Mouse (Mus musculus) midbrain, embryonic 15.5 days (tissue): Measurements from ENCODE around the gene Cyp2f2. TPM values are rescaled to one million over a fixed set of nuclear protein-coding genes. Genes with fewer than 3 reads are reported as not detected.
A peak's percentile ranks its signal among the peaks of the same experiment; 100 is the strongest.

Experiments
- ATAC-seq: fragments of 200-750 bp; cut with Nextera tagmentation; replicated peaks from 2 replicates; pipeline ENCODE4 v1.8.0; 2017; ENCODE audit warnings: moderate TSS enrichment
- H3K27ac ChIP-seq: fragments of 300-500 bp; sonication (generic); 2 replicates; pipeline ENCODE4 v1.5.1; 2015; ENCODE audit warnings: mild to moderate bottlenecking, inconsistent platforms
- H3K27me3 ChIP-seq: fragments of 300-500 bp; sonication (generic); replicated peaks from 2 replicates; pipeline ENCODE4 v1.6.1; 2015; ENCODE audit warnings: inconsistent platforms
- H3K36me3 ChIP-seq: fragments of 300-500 bp; sonication (generic); replicated peaks from 2 replicates; pipeline ENCODE4 v1.6.1; 2015; ENCODE audit warnings: inconsistent platforms
- H3K4me1 ChIP-seq: fragments of 300-500 bp; sonication (generic); 2 replicates; pipeline ENCODE4 v1.6.1; 2015; ENCODE audit warnings: inconsistent platforms
- H3K4me2 ChIP-seq: fragments of 300-500 bp; sonication (generic); 2 replicates; pipeline ENCODE4 v1.6.1; 2015; ENCODE audit warnings: inconsistent platforms, mild to moderate bottlenecking, moderate library complexity
- H3K4me3 ChIP-seq: fragments of 300-500 bp; sonication (generic); 2 replicates; pipeline ENCODE4 v1.5.1; 2015; ENCODE audit warnings: mild to moderate bottlenecking, inconsistent platforms
- H3K9ac ChIP-seq: fragments of 300-500 bp; sonication (generic); 2 replicates; pipeline ENCODE4 v1.6.1; 2015; ENCODE audit warnings: mild to moderate bottlenecking, inconsistent platforms
- H3K9me3 ChIP-seq: fragments of 300-500 bp; sonication (generic); 2 replicates; pipeline ENCODE4 v1.6.1; 2016; ENCODE audit warnings: inconsistent platforms
- WGBS: fragments of 180-500 bp; shearing (Covaris S2); methylation state at CpG from one replicate; pipeline ENCODE4 v1.1.7; 2015; ENCODE audit warnings: mixed read lengths; 5-methylcytosine and 5-hydroxymethylcytosine counted together
- polyA plus RNA-seq: library from polyadenylated mRNA; unstranded; fragments of >200 nt; fragmentation: Nextera tagmentation; extraction: Ambion mirVana; gene quantifications from 2 replicates; pipeline ENCODE4 v1.2.1, GENCODE M21; 2015

The Cyp2f2 gene
- polyA plus RNA-seq, 1 experiment from 2014 or later: 0.09 TPM

- Histone ChIP-seq H3K4me1 (peaks cover 47% of the 10 kb centered on the region), H3K27ac (no peak overlapping the region), H3K9me3 (no peaks in the 10 kb centered on the region), H3K9ac (no peak overlapping the region), H3K27me3 (no peaks in the 10 kb centered on the region), H3K36me3 (peaks cover 9% of the 10 kb centered on the region), H3K4me3 (no peak overlapping the region), H3K4me2 (no peak overlapping the region)
- 94% methylated on average over 6 of the region's 6 CpGs for WGBS
- no peak for ATAC-seq
Measured at GRCm38 (mm10) chr7:27159256-27159655, 39.5 kb downstream of the Cyp2f2 start.

- Histone ChIP-seq H3K4me3 (no peak overlapping the region), H3K27me3 (no peaks in the 10 kb centered on the region), H3K9ac (no peak overlapping the region), H3K27ac (peak overlapping the region; percentile 49; the same call in 1 of the 2 replicates), H3K4me1 (peaks cover 54% of the 10 kb centered on the region), H3K36me3 (peaks cover 9% of the 10 kb centered on the region), H3K4me2 (peak overlapping the region; percentile 4; the same call in 1 of the 2 replicates), H3K9me3 (no peaks in the 10 kb centered on the region)
- peak; percentile 86 for ATAC-seq
- WGBS: 13% methylated on average over 8 of the region's 8 CpGs
Measured at GRCm38 (mm10) chr7:27159882-27160281, 40.2 kb downstream of the Cyp2f2 start.

DNA sequence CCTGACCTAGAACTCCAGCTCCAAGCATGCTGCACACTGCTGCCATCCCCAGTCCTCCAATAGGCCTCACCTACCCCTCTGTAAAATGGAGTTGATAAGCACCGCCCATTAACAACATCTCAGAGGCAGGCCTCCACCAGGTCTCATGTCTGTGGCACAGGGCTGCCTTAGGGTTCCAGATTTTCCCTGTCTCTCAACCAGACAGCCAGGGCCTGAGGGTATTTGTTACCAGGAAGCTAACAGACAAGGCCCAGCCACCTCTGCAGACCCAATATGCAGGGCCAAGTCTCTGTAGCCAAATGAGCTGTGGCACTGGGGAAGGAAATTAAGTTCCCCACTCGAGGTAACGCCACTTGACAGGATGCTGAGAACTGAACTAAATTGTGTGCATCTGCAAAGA, 41.2 kb downstream of the Cyp2f2 start:
- no peak overlapping the region for H3K27ac ChIP-seq
- ATAC-seq: no peak
- no peak overlapping the region for H3K4me2 ChIP-seq
- H3K9me3 ChIP-seq: no peaks in the 10 kb centered on the region
- no peaks in the 10 kb centered on the region for H3K27me3 ChIP-seq
- peaks cover 63% of the 10 kb centered on the region for H3K4me1 ChIP-seq
- no peak overlapping the region for H3K9ac ChIP-seq
- H3K36me3 ChIP-seq: peaks cover 9% of the 10 kb centered on the region
- WGBS: 85% methylated on average over 3 of the region's 3 CpGs
- H3K4me3 ChIP-seq: no peak overlapping the region

DNA sequence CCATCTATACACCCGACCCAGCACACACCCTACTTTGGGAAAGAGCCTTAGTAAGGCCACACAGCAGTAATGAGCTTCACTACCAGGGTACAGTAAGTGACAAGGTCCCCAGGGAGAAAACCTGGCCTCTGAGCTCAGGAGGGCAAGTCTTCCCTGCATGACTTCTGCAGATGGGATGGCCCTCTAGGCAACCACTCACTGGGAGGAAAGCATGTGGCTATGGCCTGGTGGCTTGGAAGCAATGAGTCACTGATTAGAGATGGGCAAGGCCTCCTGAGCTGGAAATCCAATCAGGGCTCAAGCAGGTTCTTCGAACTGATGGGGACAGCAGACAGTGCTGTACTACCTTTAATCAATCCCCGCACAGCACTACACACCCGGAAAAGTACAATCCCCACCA, 42.0 kb downstream of the Cyp2f2 start:
- peaks cover 63% of the 10 kb centered on the region for H3K4me1 ChIP-seq
- no peak overlapping the region for H3K4me3 ChIP-seq
- no peak overlapping the region for H3K4me2 ChIP-seq
- WGBS: 88% methylated on average over 4 of the region's 4 CpGs
- H3K27me3 ChIP-seq: no peaks in the 10 kb centered on the region
- no peak for ATAC-seq
- no peak overlapping the region for H3K27ac ChIP-seq
- no peaks in the 10 kb centered on the region for H3K9me3 ChIP-seq
- no peak overlapping the region for H3K9ac ChIP-seq
- H3K36me3 ChIP-seq: peaks cover 9% of the 10 kb centered on the region

DNA sequence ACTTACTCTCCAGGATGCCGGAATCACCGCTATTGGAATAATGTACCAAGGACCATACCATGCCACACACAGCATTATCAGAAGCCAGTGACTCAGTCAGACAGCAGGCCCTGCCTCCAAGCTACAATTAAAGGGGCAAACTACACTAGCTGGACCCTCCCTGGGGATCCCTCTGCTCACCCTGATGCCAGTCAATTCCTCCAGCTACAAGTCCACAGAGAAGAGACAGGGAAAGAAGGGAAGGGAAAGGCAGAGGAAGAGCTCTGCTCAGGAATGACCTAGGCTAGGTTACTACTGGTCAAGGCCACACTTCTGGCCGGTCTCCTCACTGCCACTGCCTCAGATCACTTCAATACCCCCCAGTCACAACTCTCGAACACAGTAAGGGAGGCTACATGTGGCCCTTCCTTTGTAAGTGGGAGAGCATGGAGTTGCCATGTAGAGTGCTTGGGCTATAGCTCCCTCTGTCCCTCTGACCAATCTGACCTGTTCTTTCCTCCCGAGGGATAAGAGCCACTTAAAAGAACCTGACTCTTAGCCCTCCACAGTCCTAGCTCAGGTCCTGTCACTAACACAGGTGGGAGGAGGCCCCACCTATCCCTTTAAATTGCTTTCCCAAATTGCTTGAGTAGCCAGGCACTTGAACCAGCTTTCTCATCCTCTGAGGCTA, 43.2 kb downstream of the Cyp2f2 start:
- WGBS: 83% methylated on average over 5 of the region's 5 CpGs
- Histone ChIP-seq H3K27ac (no peak overlapping the region), H3K27me3 (no peaks in the 10 kb centered on the region), H3K4me2 (peak overlapping the region; percentile 90), H3K9me3 (no peaks in the 10 kb centered on the region), H3K9ac (peak overlapping the region; percentile 29; the same call in 1 of the 2 replicates), H3K36me3 (peaks cover 9% of the 10 kb centered on the region), H3K4me1 (peaks cover 73% of the 10 kb centered on the region), H3K4me3 (peak overlapping the region; percentile 0; the same call in 1 of the 2 replicates)
- ATAC-seq: no peak

DNA sequence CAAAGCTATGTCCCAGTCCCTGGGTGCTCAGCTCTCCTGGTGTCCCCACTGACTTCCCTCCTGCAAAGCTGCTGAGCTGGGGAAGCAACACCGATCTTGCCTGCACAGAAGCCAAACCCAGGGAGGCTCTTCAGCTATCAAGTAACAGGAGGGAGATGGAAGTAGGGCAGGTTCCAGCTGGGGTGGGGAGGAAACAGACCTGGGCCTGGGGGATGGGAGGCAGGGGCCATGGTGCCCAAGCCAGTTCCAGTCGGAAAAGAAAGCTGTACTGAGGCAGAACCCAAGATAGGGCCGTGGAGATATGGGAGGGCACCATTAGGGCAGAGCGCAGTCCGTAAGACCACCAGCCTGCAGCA, 43.7 kb downstream of the Cyp2f2 start:
- H3K4me2 ChIP-seq: peak overlapping the region; percentile 90
- H3K9me3 ChIP-seq: no peaks in the 10 kb centered on the region
- 79% methylated on average over 5 of the region's 5 CpGs for WGBS
- no peak overlapping the region for H3K27ac ChIP-seq
- H3K27me3 ChIP-seq: no peaks in the 10 kb centered on the region
- H3K36me3 ChIP-seq: peaks cover 7% of the 10 kb centered on the region
- no peak for ATAC-seq
- peaks cover 73% of the 10 kb centered on the region for H3K4me1 ChIP-seq
- peak overlapping the region; percentile 0; the same call in 1 of the 2 replicates for H3K4me3 ChIP-seq
- H3K9ac ChIP-seq: peak overlapping the region; percentile 29; the same call in 1 of the 2 replicates

GRCm38 (mm10) chr7:27164112-27164947, 44.6 kb downstream of the Cyp2f2 start:
- Histone ChIP-seq H3K27me3 (no peaks in the 10 kb centered on the region), H3K36me3 (no peaks in the 10 kb centered on the region), H3K4me1 (peaks cover 73% of the 10 kb centered on the region), H3K9ac (peak overlapping the region; percentile 29), H3K4me2 (peak overlapping the region; percentile 90), H3K27ac (no peak overlapping the region), H3K4me3 (peak overlapping the region; percentile 85), H3K9me3 (no peaks in the 10 kb centered on the region)
- whole genome bisulfite sequencing: 83% methylated on average over 33 of the region's 33 CpGs
- no peak for ATAC-seq

GRCm38 (mm10) chr7:27165007-27165655, 45.4 kb downstream of the Cyp2f2 start:
- Histone ChIP-seq H3K4me2 (peak overlapping the region; percentile 90), H3K4me3 (peak overlapping the region; percentile 85), H3K36me3 (no peaks in the 10 kb centered on the region), H3K4me1 (peaks cover 67% of the 10 kb centered on the region), H3K9me3 (no peaks in the 10 kb centered on the region), H3K27ac (peak overlapping the region; percentile 99), H3K27me3 (no peaks in the 10 kb centered on the region), H3K9ac (peak overlapping the region; percentile 90)
- ATAC-seq: peak; percentile 18
- WGBS: 73% methylated on average over 23 of the region's 23 CpGs

DNA sequence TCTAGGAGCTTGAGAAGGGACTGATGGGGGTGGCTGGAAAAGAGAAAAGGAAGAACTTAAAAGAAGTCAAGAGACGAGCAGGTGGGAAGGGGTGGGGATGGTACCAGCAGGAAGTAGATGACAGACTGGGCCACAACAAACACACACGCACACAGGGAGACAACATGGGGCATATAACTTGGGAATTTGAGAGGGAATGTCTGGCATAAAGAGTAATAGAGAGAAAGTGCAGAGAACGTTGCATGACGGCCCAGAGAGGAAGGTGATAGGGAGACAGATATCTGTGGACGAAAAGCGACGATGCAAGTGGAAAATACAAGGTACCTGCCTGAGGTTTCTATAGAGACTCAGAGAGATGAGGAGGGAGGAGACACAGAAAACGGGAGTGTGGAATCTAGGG, 46.0 kb downstream of the Cyp2f2 start:
- no peaks in the 10 kb centered on the region for H3K9me3 ChIP-seq
- peak overlapping the region; percentile 90 for H3K4me2 ChIP-seq
- peak; percentile 0; the same call in 1 of the 2 replicates for ATAC-seq
- 1% methylated on average over 8 of the region's 8 CpGs for WGBS
- H3K27ac ChIP-seq: peak overlapping the region; percentile 99
- no peaks in the 10 kb centered on the region for H3K36me3 ChIP-seq
- peaks cover 61% of the 10 kb centered on the region for H3K4me1 ChIP-seq
- H3K4me3 ChIP-seq: peak overlapping the region; percentile 85
- H3K27me3 ChIP-seq: no peaks in the 10 kb centered on the region
- H3K9ac ChIP-seq: peak overlapping the region; percentile 90

DNA sequence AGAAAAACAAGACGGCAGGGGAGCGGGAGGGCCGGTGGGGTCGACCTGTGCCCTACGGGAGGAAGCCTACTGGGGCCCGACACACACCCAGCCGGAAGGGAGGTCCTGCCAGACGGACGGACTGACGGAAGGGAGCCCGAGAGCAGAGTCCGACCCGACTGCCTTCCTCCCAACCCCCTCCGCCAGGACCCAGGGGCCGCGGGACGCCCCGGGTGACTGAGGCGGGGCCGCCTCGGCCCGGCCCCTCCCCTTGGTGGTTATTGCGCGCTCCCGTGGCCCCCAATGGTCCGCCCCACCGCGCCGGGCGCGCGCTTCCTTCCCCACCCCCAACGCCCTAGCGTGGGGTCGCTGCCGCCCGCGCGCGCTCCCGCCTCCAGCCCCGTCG, 46.5 kb downstream of the Cyp2f2 start:
- Histone ChIP-seq H3K4me2 (peak overlapping the region; percentile 90), H3K4me3 (peak overlapping the region; percentile 85), H3K36me3 (no peaks in the 10 kb centered on the region), H3K27me3 (no peaks in the 10 kb centered on the region), H3K9me3 (no peaks in the 10 kb centered on the region), H3K4me1 (peaks cover 56% of the 10 kb centered on the region), H3K9ac (peak overlapping the region; percentile 90), H3K27ac (peak overlapping the region; percentile 99)
- 0% methylated on average over 16 of the region's 43 CpGs for WGBS
- peak; percentile 48 for ATAC-seq

GRCm38 (mm10) chr7:27166614-27167474, 47.1 kb downstream of the Cyp2f2 start, which contains the start of gene Egln2:
Gene Egln2 (minus strand): TSS chr7:27166802.
- Histone ChIP-seq H3K4me3 (peak within 1 kb of the TSS; percentile 85), H3K27ac (peak within 1 kb of the TSS; percentile 99), H3K9me3 (no peaks in the 10 kb centered on the region), H3K4me2 (peak within 1 kb of the TSS; percentile 90), H3K27me3 (no peaks in the 10 kb centered on the region), H3K9ac (peak within 1 kb of the TSS; percentile 90), H3K36me3 (no peaks in the 10 kb centered on the region), H3K4me1 (peaks cover 50% of the 10 kb centered on the region)
- peak; percentile 82 for ATAC-seq
- 1% methylated on average over 43 of the region's 61 CpGs for WGBS
